Mouse (Mus musculus): ENCODE data around the gene Insr. TPM values are rescaled to one million over a fixed set of nuclear protein-coding genes. Genes with fewer than 3 reads are reported as not detected.
"Not testable (repeated sequence)": the region's sequence is repeated elsewhere in the genome, so short reads cannot be mapped to it uniquely, and the experiment has no call there.

Insr gene
- polyA plus RNA-seq, 1 experiment from 2014 or later, result 41.4 TPM

- H3K4me1 ChIP-seq (ENCODE audit: insufficient read depth, low read length), result no peaks in the 10 kb centered on the region
- 90% methylated on average over 11 of the region's 11 CpGs for WGBS
- H3K4me2 ChIP-seq (replicated peaks; ENCODE audit: low read depth, low read length), result no peak overlapping the region
- H3K36me3 ChIP-seq (ENCODE audit: insufficient read depth, low read length), result no peaks in the 10 kb centered on the region
- H3K9ac ChIP-seq (replicated peaks; ENCODE audit: low read length), result no peak overlapping the region
- H3K27ac ChIP-seq (ENCODE audit: low read length), result no peak overlapping the region
- H3K9me3 ChIP-seq (ENCODE audit: low read length), result peaks cover 7% of the 10 kb centered on the region; the same call in 1 of the 2 replicates
- no peak for ATAC-seq (ENCODE audit: low FRiP score, low TSS enrichment)
- no peak overlapping the region for H3K4me3 ChIP-seq (ENCODE audit: low read length)
- H3K27me3 ChIP-seq (ENCODE audit: insufficient read depth, low read length), result no peaks in the 10 kb centered on the region
These were observed 30.2 kb upstream of the Insr start for GRCm38 (mm10) chr8:3309636-3310035.

GRCm38 (mm10) chr8:3308205-3308800 lies 28.9 kb upstream of the Insr start:
- not testable (repeated sequence) for H3K4me3 ChIP-seq (ENCODE audit: low read length); ATAC-seq (ENCODE audit: low FRiP score, low TSS enrichment); H3K27me3 ChIP-seq (ENCODE audit: insufficient read depth, low read length); H3K36me3 ChIP-seq (ENCODE audit: insufficient read depth, low read length); H3K4me2 ChIP-seq (replicated peaks; ENCODE audit: low read depth, low read length); H3K9ac ChIP-seq (replicated peaks; ENCODE audit: low read length); H3K27ac ChIP-seq (ENCODE audit: low read length); H3K4me1 ChIP-seq (ENCODE audit: insufficient read depth, low read length); H3K9me3 ChIP-seq (ENCODE audit: low read length)
- 93% methylated on average over 13 of the region's 13 CpGs for WGBS

- Histone ChIP-seq H3K36me3 (ENCODE audit: insufficient read depth, low read length) (no peaks in the 10 kb centered on the region), H3K9ac (replicated peaks; ENCODE audit: low read length) (no peak overlapping the region), H3K4me2 (replicated peaks; ENCODE audit: low read depth, low read length) (no peak overlapping the region), H3K4me1 (ENCODE audit: insufficient read depth, low read length) (no peaks in the 10 kb centered on the region), H3K4me3 (ENCODE audit: low read length) (no peak overlapping the region), H3K9me3 (ENCODE audit: low read length) (peaks cover 4% of the 10 kb centered on the region; the same call in 1 of the 2 replicates), H3K27me3 (ENCODE audit: insufficient read depth, low read length) (no peaks in the 10 kb centered on the region), H3K27ac (ENCODE audit: low read length) (no peak overlapping the region)
- ATAC-seq (ENCODE audit: low FRiP score, low TSS enrichment), result no peak
- 73% methylated on average over 2 of the region's 2 CpGs for WGBS
These were observed 22.7 kb upstream of the Insr start for GRCm38 (mm10) chr8:3302131-3302530.

GRCm38 (mm10) chr8:3299322-3299721 lies 19.9 kb upstream of the Insr start:
- WGBS, result 63% methylated on average over 5 of the region's 5 CpGs
- no peaks in the 10 kb centered on the region for H3K36me3 ChIP-seq (ENCODE audit: insufficient read depth, low read length)
- H3K4me3 ChIP-seq (ENCODE audit: low read length), result no peak overlapping the region
- no peak overlapping the region for H3K9ac ChIP-seq (replicated peaks; ENCODE audit: low read length)
- ATAC-seq (ENCODE audit: low FRiP score, low TSS enrichment), result no peak
- no peak overlapping the region for H3K27ac ChIP-seq (ENCODE audit: low read length)
- no peaks in the 10 kb centered on the region for H3K27me3 ChIP-seq (ENCODE audit: insufficient read depth, low read length)
- no peak overlapping the region for H3K4me2 ChIP-seq (replicated peaks; ENCODE audit: low read depth, low read length)
- no peaks in the 10 kb centered on the region for H3K4me1 ChIP-seq (ENCODE audit: insufficient read depth, low read length)
- H3K9me3 ChIP-seq (ENCODE audit: low read length), result no peaks in the 10 kb centered on the region

- 48% methylated on average over 2 of the region's 2 CpGs for WGBS
- ATAC-seq (ENCODE audit: low FRiP score, low TSS enrichment), result no peak
- Histone ChIP-seq H3K9ac (replicated peaks; ENCODE audit: low read length) (no peak overlapping the region), H3K36me3 (ENCODE audit: insufficient read depth, low read length) (no peaks in the 10 kb centered on the region), H3K9me3 (ENCODE audit: low read length) (no peaks in the 10 kb centered on the region), H3K4me1 (ENCODE audit: insufficient read depth, low read length) (no peaks in the 10 kb centered on the region), H3K27me3 (ENCODE audit: insufficient read depth, low read length) (no peaks in the 10 kb centered on the region), H3K4me2 (replicated peaks; ENCODE audit: low read depth, low read length) (no peak overlapping the region), H3K4me3 (ENCODE audit: low read length) (no peak overlapping the region), H3K27ac (ENCODE audit: low read length) (no peak overlapping the region)
These were observed 6.4 kb upstream of the Insr start for GRCm38 (mm10) chr8:3285824-3286223.

GRCm38 (mm10) chr8:3284656-3285055 lies 5.2 kb upstream of the Insr start:
- H3K27ac ChIP-seq (ENCODE audit: low read length), result no peak overlapping the region
- no peaks in the 10 kb centered on the region for H3K27me3 ChIP-seq (ENCODE audit: insufficient read depth, low read length)
- peaks cover 7% of the 10 kb centered on the region; the same call in 1 of the 2 replicates for H3K4me1 ChIP-seq (ENCODE audit: insufficient read depth, low read length)
- no peak for ATAC-seq (ENCODE audit: low FRiP score, low TSS enrichment)
- H3K9ac ChIP-seq (replicated peaks; ENCODE audit: low read length), result no peak overlapping the region
- WGBS, result 83% methylated on average over 4 of the region's 4 CpGs
- H3K4me3 ChIP-seq (ENCODE audit: low read length), result no peak overlapping the region
- H3K36me3 ChIP-seq (ENCODE audit: insufficient read depth, low read length), result no peaks in the 10 kb centered on the region
- no peak overlapping the region for H3K4me2 ChIP-seq (replicated peaks; ENCODE audit: low read depth, low read length)
- H3K9me3 ChIP-seq (ENCODE audit: low read length), result no peaks in the 10 kb centered on the region

- 87% methylated on average over 3 of the region's 3 CpGs for WGBS
- peaks cover 21% of the 10 kb centered on the region for H3K4me1 ChIP-seq (ENCODE audit: insufficient read depth, low read length)
- no peak for ATAC-seq (ENCODE audit: low FRiP score, low TSS enrichment)
These were observed 1.9 kb upstream of the Insr start for GRCm38 (mm10) chr8:3281296-3281695.

GRCm38 (mm10) chr8:3280266-3280910 lies 971 bp upstream of the Insr start:
- H3K27ac ChIP-seq (ENCODE audit: low read length), result no peak overlapping the region
- peaks cover 21% of the 10 kb centered on the region for H3K4me1 ChIP-seq (ENCODE audit: insufficient read depth, low read length)
- no peak for ATAC-seq (ENCODE audit: low FRiP score, low TSS enrichment)
- H3K9ac ChIP-seq (replicated peaks; ENCODE audit: low read length), result peak overlapping the region; percentile 96; the same call in 1 of the 2 replicates
- peaks cover 2% of the 10 kb centered on the region; the same call in 1 of the 2 replicates for H3K36me3 ChIP-seq (ENCODE audit: insufficient read depth, low read length)
- H3K4me2 ChIP-seq (replicated peaks; ENCODE audit: low read depth, low read length), result peak overlapping the region; percentile 86
- H3K9me3 ChIP-seq (ENCODE audit: low read length), result no peaks in the 10 kb centered on the region
- H3K27me3 ChIP-seq (ENCODE audit: insufficient read depth, low read length), result no peaks in the 10 kb centered on the region
- H3K4me3 ChIP-seq (ENCODE audit: low read length), result peak overlapping the region; percentile 95
- WGBS, result 38% methylated on average over 11 of the region's 11 CpGs

More at GRCm38 (mm10) chr8:3281296-3281695, 1.9 kb upstream of the Insr start:
- Histone ChIP-seq H3K4me3 (ENCODE audit: low read length) (no peak overlapping the region), H3K27me3 (ENCODE audit: insufficient read depth, low read length) (no peaks in the 10 kb centered on the region), H3K36me3 (ENCODE audit: insufficient read depth, low read length) (no peaks in the 10 kb centered on the region), H3K4me2 (replicated peaks; ENCODE audit: low read depth, low read length) (no peak overlapping the region), H3K9ac (replicated peaks; ENCODE audit: low read length) (no peak overlapping the region), H3K9me3 (ENCODE audit: low read length) (no peaks in the 10 kb centered on the region), H3K27ac (ENCODE audit: low read length) (no peak overlapping the region)

- Histone ChIP-seq H3K4me2 (replicated peaks; ENCODE audit: low read depth, low read length) (peak overlapping the region; percentile 86), H3K9ac (replicated peaks; ENCODE audit: low read length) (peak overlapping the region; percentile 96), H3K4me1 (ENCODE audit: insufficient read depth, low read length) (peaks cover 21% of the 10 kb centered on the region), H3K27ac (ENCODE audit: low read length) (no peak overlapping the region), H3K9me3 (ENCODE audit: low read length) (no peaks in the 10 kb centered on the region), H3K4me3 (ENCODE audit: low read length) (peak overlapping the region; percentile 95), H3K27me3 (ENCODE audit: insufficient read depth, low read length) (no peaks in the 10 kb centered on the region), H3K36me3 (ENCODE audit: insufficient read depth, low read length) (peaks cover 2% of the 10 kb centered on the region; the same call in 1 of the 2 replicates)
- 1% methylated on average over 18 of the region's 18 CpGs for WGBS
- ATAC-seq (ENCODE audit: low FRiP score, low TSS enrichment), result no peak; the same call in 1 of the 2 replicates
These were observed 282 bp upstream of the Insr start for GRCm38 (mm10) chr8:3279721-3280077.

GRCm38 (mm10) chr8:3278181-3278820 lies 1.1 kb downstream of the Insr start:
- Histone ChIP-seq H3K27ac (ENCODE audit: low read length) (no peak overlapping the region), H3K4me2 (replicated peaks; ENCODE audit: low read depth, low read length) (peak overlapping the region; percentile 86), H3K4me3 (ENCODE audit: low read length) (peak overlapping the region; percentile 95), H3K4me1 (ENCODE audit: insufficient read depth, low read length) (peaks cover 21% of the 10 kb centered on the region), H3K27me3 (ENCODE audit: insufficient read depth, low read length) (no peaks in the 10 kb centered on the region), H3K9ac (replicated peaks; ENCODE audit: low read length) (peak overlapping the region; percentile 96), H3K36me3 (ENCODE audit: insufficient read depth, low read length) (peaks cover 7% of the 10 kb centered on the region), H3K9me3 (ENCODE audit: low read length) (no peaks in the 10 kb centered on the region)
- peak; percentile 3; the same call in 1 of the 2 replicates for ATAC-seq (ENCODE audit: low FRiP score, low TSS enrichment)
- 23% methylated on average over 15 of the region's 15 CpGs for WGBS
